Mouse (Mus musculus): ENCODE measurements around the gene Tnfsf9.

GRCm38 (mm10) chr17:57116801-57117200, 11.7 kb downstream of the Tnfsf9 start:
- TF ChIP-seq TAL1 (IDR thresholded peaks at IDR 0.05; ENCODE audit: low read length) (no peak), GATA1 (IDR thresholded peaks at IDR 0.05; ENCODE audit: low read length) (no peak)
